Mouse (Mus musculus) intestine, embryonic 14.5 days (tissue): ENCODE measurements around the gene Chil4. TPM values are rescaled to one million over a fixed set of nuclear protein-coding genes. Genes with fewer than 3 reads are reported as not detected.
"Not testable (repeated sequence)": the region's sequence is repeated elsewhere in the genome, so short reads cannot be mapped to it uniquely, and the experiment has no call there.

Experiments used
- ATAC-seq: fragments of 200-750 bp; cut with Nextera tagmentation; replicated peaks from 2 replicates; pipeline ENCODE4 v1.8.0; 2017; ENCODE audit warnings: low read depth, moderate number of reproducible peaks, moderate TSS enrichment, moderate library complexity; ENCODE audit not compliant: low FRiP score, low TSS enrichment
- DNase-seq: peaks from one replicate; pipeline ENCODE4 v3.0.0-alpha.2; 2018; ENCODE audit warnings: low spot score
- H3K27ac ChIP-seq: fragments of 300-500 bp; sonication (generic); 2 replicates; pipeline ENCODE4 v1.5.1; 2014; ENCODE audit warnings: low read depth, mild to moderate bottlenecking, control low read depth
- H3K27me3 ChIP-seq: fragments of 300-500 bp; sonication (generic); replicated peaks from 2 replicates; pipeline ENCODE4 v1.6.1; 2014; ENCODE audit warnings: low read length, control low read depth; ENCODE audit not compliant: control insufficient read depth, insufficient read depth
- H3K36me3 ChIP-seq: fragments of 300-500 bp; sonication (generic); 2 replicates; pipeline ENCODE4 v1.6.1; 2014; ENCODE audit warnings: low read length, control low read depth; ENCODE audit not compliant: control insufficient read depth, insufficient read depth
- H3K4me1 ChIP-seq: fragments of 300-500 bp; sonication (generic); replicated peaks from 2 replicates; pipeline ENCODE4 v1.6.1; 2014; ENCODE audit warnings: low read length, control low read depth, mixed read lengths; ENCODE audit not compliant: control insufficient read depth, insufficient read depth
- H3K4me2 ChIP-seq: fragments of 300-500 bp; sonication (generic); 2 replicates; pipeline ENCODE4 v1.6.1; 2014; ENCODE audit warnings: low read length
- H3K4me3 ChIP-seq: fragments of 300-500 bp; sonication (generic); 2 replicates; pipeline ENCODE4 v1.5.1; 2014; ENCODE audit warnings: low read depth, low read length, control low read depth, mixed read lengths
- H3K9ac ChIP-seq: fragments of 300-500 bp; sonication (generic); 2 replicates; pipeline ENCODE4 v1.6.1; 2014; ENCODE audit warnings: mild to moderate bottlenecking, low read length
- H3K9me3 ChIP-seq: fragments of 300-500 bp; sonication (generic); 2 replicates; pipeline ENCODE4 v1.6.1; 2016; ENCODE audit warnings: low read length, control low read depth; ENCODE audit not compliant: control insufficient read depth
- WGBS: fragments of 180-500 bp; shearing (Covaris S2); extraction: QIAGEN DNeasy Blood & Tissue Kit; methylation state at CpG from one replicate; pipeline ENCODE4 v1.1.7; 2014; 5-methylcytosine and 5-hydroxymethylcytosine counted together
- polyA plus RNA-seq: library from polyadenylated mRNA; unstranded; fragments of >200 nt; fragmentation: Nextera tagmentation; extraction: Ambion mirVana; gene quantifications from 2 replicates; pipeline ENCODE4 v1.2.1, GENCODE M21; 2014

Gene Chil4
- polyA plus RNA-seq, 1 experiment from 2014 or later = not detected

- 88% methylated on average over 13 of the region's 13 CpGs for WGBS
- H3K36me3 ChIP-seq = no peaks in the 10 kb centered on the region
- DNase-seq (no peak), ATAC-seq (no peak)
- H3K4me1 ChIP-seq = no peaks in the 10 kb centered on the region
- no peak overlapping the region for H3K4me3 ChIP-seq
- no peak overlapping the region for H3K27ac ChIP-seq
- H3K9me3 ChIP-seq = peaks cover 14% of the 10 kb centered on the region
- no peaks in the 10 kb centered on the region for H3K27me3 ChIP-seq
- no peak overlapping the region for H3K9ac ChIP-seq
- H3K4me2 ChIP-seq = no peak overlapping the region
These were observed 41.7 kb downstream of the Chil4 start for GRCm38 (mm10) chr3:106177509-106178189.

- not testable (repeated sequence) for H3K4me2 ChIP-seq, ATAC-seq, H3K36me3 ChIP-seq, H3K4me3 ChIP-seq, H3K9ac ChIP-seq, H3K27ac ChIP-seq, H3K27me3 ChIP-seq, H3K9me3 ChIP-seq, H3K4me1 ChIP-seq, DNase-seq
- 64% methylated on average over 2 of the region's 2 CpGs for WGBS
These were observed 44.3 kb downstream of the Chil4 start for GRCm38 (mm10) chr3:106174971-106175370.

GRCm38 (mm10) chr3:106172506-106172905 lies 46.8 kb downstream of the Chil4 start:
- not testable (repeated sequence) for H3K27ac ChIP-seq, H3K4me3 ChIP-seq, DNase-seq, H3K9ac ChIP-seq, ATAC-seq, H3K27me3 ChIP-seq, H3K4me1 ChIP-seq, H3K4me2 ChIP-seq, H3K9me3 ChIP-seq, H3K36me3 ChIP-seq
- WGBS = 61% methylated on average over 2 of the region's 2 CpGs

GRCm38 (mm10) chr3:106171135-106171731 lies 48.1 kb downstream of the Chil4 start:
- Histone ChIP-seq H3K4me2 (no peak overlapping the region), H3K9me3 (no peaks in the 10 kb centered on the region; the same call in 1 of the 2 replicates), H3K27ac (no peak overlapping the region), H3K4me1 (no peaks in the 10 kb centered on the region), H3K4me3 (no peak overlapping the region), H3K27me3 (no peaks in the 10 kb centered on the region), H3K36me3 (no peaks in the 10 kb centered on the region), H3K9ac (no peak overlapping the region)
- DNase-seq = no peak
- ATAC-seq = no peak
- 72% methylated on average over 1 of the region's 1 CpGs for WGBS

- Histone ChIP-seq H3K36me3 (no peaks in the 10 kb centered on the region), H3K27ac (no peak overlapping the region), H3K4me2 (no peak overlapping the region), H3K9ac (no peak overlapping the region), H3K4me3 (no peak overlapping the region), H3K4me1 (no peaks in the 10 kb centered on the region), H3K27me3 (no peaks in the 10 kb centered on the region), H3K9me3 (no peaks in the 10 kb centered on the region; the same call in 1 of the 2 replicates)
- DNase-seq (no peak), ATAC-seq (no peak)
- WGBS = 51% methylated on average over 1 of the region's 1 CpGs
These were observed 48.7 kb downstream of the Chil4 start for GRCm38 (mm10) chr3:106170522-106171053.

GRCm38 (mm10) chr3:106167464-106167863 lies 51.8 kb downstream of the Chil4 start, which contains the start of gene Chil3:
Chil3 (minus strand) TSS chr3:106167564.
- H3K27ac ChIP-seq = no peak within 1 kb of the TSS
- no peak for DNase-seq
- no peak within 1 kb of the TSS for H3K9ac ChIP-seq
- H3K4me2 ChIP-seq = no peak within 1 kb of the TSS
- no peak within 1 kb of the TSS for H3K4me3 ChIP-seq
- no peaks in the 10 kb centered on the region for H3K36me3 ChIP-seq
- no peak for ATAC-seq
- no peaks in the 10 kb centered on the region for H3K27me3 ChIP-seq
- H3K4me1 ChIP-seq = no peaks in the 10 kb centered on the region
- peaks cover 3% of the 10 kb centered on the region; the same call in 1 of the 2 replicates for H3K9me3 ChIP-seq
- WGBS = 71% methylated on average over 3 of the region's 3 CpGs

GRCm38 (mm10) chr3:106154413-106154812 lies 64.9 kb downstream of the Chil4 start:
- 88% methylated on average over 2 of the region's 2 CpGs for WGBS
- no peak for ATAC-seq
- no peaks in the 10 kb centered on the region for H3K4me1 ChIP-seq
- no peak overlapping the region for H3K27ac ChIP-seq
- DNase-seq = no peak
- H3K4me3 ChIP-seq = no peak overlapping the region
- no peaks in the 10 kb centered on the region for H3K36me3 ChIP-seq
- no peak overlapping the region for H3K4me2 ChIP-seq
- no peak overlapping the region for H3K9ac ChIP-seq
- H3K9me3 ChIP-seq = peaks cover 7% of the 10 kb centered on the region; the same call in 1 of the 2 replicates
- no peaks in the 10 kb centered on the region for H3K27me3 ChIP-seq
